Mouse (Mus musculus) embryonic fibroblast, embryonic 13.5 days (primary cell): Measurements from ENCODE around the gene Zbtb38. TPM values are rescaled to one million over a fixed set of nuclear protein-coding genes. Genes with fewer than 3 reads are reported as not detected.
A peak's percentile ranks its signal among the peaks of the same experiment; 100 is the strongest.

Experiments
- H3K27ac ChIP-seq: 2 replicates; pipeline ENCODE4 v1.5.1; 2012; ENCODE audit warnings: low read length, control low read depth, inconsistent platforms; ENCODE audit not compliant: insufficient read depth
- H3K4me1 ChIP-seq: 2 replicates; pipeline ENCODE4 v1.6.1; 2011; ENCODE audit warnings: low read length; ENCODE audit not compliant: control insufficient read depth, insufficient read depth
- H3K4me3 ChIP-seq: 2 replicates; pipeline ENCODE4 v1.5.1; 2011; ENCODE audit warnings: mild to moderate bottlenecking, control low read depth, low read length; ENCODE audit not compliant: insufficient read depth
- CTCF ChIP-seq: IDR thresholded peaks from 2 replicates; pipeline ENCODE4 v1.5.1; 2011; ENCODE audit warnings: mild to moderate bottlenecking, control low read depth, low read length, moderate library complexity, borderline replicate concordance; ENCODE audit not compliant: insufficient read depth
- POLR2A ChIP-seq: IDR thresholded peaks from 2 replicates; pipeline ENCODE4 v1.6.1; 2011; ENCODE audit warnings: low read depth, mild to moderate bottlenecking, control low read depth, low read length, moderate library complexity
- polyA plus RNA-seq: library from polyadenylated mRNA; stranded (reverse); fragments of >200 nt; gene quantifications from 2 replicates; pipeline ENCODE4 v1.2.4, GENCODE M21; 2011; ENCODE audit warnings: low read depth; ENCODE audit not compliant: missing spikeins, insufficient read length

The Zbtb38 gene
- polyA plus RNA-seq, 1 experiment: 33.6 TPM

DNA sequence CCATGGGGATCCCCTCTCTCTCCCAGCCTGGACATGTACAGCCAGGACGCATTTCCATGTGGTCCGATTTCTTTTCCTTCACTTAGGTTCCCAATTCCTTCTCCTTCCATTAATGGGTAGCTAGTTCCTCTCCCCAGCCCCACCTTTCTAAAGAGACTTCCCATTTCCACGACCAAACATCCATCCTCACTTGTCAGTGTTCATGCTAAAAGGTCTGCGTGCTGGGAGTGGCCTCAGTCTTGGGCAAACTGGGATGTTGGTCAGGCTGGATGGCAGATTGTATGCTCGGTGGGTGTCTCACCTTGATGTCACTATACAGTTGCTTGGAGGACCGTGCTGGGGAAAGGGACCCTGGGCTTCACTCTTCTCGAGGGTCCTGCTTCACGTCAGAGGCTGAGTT, 78.3 kb downstream of the Zbtb38 start:
- Histone ChIP-seq H3K27ac (no peak overlapping the region), H3K4me3 (no peak overlapping the region), H3K4me1 (peaks cover 2% of the 10 kb centered on the region; the same call in 1 of the 2 replicates)
- TF ChIP-seq CTCF (no peak), POLR2A (no peak)

DNA sequence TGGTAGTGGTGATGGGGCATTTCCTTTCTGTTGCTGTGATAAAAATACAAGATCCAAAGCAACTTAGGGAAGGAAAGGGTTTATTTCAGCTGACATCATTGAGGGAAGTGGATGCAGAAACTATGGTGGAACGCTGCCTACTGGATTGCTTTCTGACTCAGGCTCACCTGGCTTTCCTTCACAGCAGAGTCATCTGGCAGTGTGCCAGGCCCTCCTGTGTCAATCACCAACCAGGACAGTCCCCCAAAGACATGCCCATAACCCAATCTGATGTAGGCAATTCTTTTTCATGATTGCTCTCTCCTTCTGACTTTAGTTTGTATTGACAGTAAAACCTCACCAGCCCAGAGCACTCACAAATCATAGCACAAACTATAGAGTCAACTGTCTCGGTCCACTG, 80.2 kb downstream of the Zbtb38 start:
- H3K4me1 ChIP-seq: peaks cover 2% of the 10 kb centered on the region; the same call in 1 of the 2 replicates
- no peak overlapping the region for H3K27ac ChIP-seq
- TF ChIP-seq POLR2A (no peak), CTCF (no peak)
- H3K4me3 ChIP-seq: no peak overlapping the region

DNA sequence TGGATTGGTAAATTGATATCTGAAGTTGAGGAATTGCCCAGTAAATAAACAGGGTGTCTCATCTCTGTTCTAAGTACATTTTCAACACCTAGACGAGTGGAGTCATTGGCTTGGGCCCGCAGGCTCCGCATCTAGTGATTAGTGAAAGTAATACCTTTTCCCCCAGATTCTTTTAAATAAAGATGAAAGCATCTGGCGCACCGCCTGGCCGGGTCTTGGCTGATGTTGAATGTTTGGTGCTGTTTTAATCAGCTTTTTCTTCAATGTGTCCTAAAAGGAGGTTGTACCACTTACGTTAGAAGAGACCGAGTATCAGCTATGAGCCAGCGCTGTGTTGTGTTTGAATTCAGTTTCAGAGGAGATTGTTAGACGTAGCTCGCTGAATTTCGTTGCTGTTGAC, 81.4 kb downstream of the Zbtb38 start:
- no peak overlapping the region for H3K27ac ChIP-seq
- H3K4me1 ChIP-seq: peaks cover 2% of the 10 kb centered on the region; the same call in 1 of the 2 replicates
- no peak for TF ChIP-seq CTCF
- TF ChIP-seq POLR2A: no peak
- no peak overlapping the region for H3K4me3 ChIP-seq

DNA sequence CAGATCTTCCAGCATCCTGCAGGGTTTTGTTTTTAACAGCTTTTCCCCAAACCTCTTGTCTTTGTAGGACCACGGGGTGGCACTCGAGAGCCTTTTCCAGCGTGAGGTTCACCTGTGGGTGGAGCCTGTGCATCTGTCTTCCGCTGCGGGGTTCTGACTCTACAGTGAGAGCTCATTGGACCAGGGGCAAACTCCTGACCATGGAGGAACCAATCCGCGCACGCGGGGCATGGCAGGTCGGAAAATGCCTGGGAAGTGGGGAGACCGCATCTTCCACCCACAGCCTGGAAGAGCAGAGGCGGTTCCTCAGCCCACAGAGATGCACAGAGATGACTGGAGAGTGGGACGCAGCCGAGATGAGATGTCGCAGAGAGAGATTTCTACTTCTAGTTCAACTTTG, 82.8 kb downstream of the Zbtb38 start:
- TF ChIP-seq CTCF (peak; percentile 71), POLR2A (peak; percentile 83)
- Histone ChIP-seq H3K4me3 (no peak overlapping the region), H3K4me1 (peaks cover 2% of the 10 kb centered on the region; the same call in 1 of the 2 replicates), H3K27ac (peak overlapping the region; percentile 34; the same call in 1 of the 2 replicates)

DNA sequence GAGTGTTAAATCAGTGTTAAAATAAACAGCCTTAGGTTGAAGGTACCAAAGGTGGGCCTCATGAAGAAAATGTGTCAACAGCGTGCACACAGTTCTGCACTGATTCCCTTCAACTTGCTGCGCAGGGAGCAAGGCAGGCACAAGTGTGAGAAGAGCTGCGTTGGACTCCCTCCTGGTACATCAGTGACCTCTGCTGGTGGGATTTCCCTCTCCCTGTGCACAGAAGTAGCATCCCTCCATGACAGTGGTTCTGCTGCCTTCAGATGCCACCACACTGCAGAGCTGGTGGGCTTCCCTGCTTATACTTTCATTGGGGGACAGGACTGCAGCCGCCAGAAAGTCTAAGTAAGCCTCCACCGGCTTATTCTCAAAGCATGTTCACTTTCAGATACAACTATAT, 84.0 kb downstream of the Zbtb38 start:
- Histone ChIP-seq H3K4me3 (no peak overlapping the region), H3K27ac (no peak overlapping the region), H3K4me1 (peaks cover 2% of the 10 kb centered on the region; the same call in 1 of the 2 replicates)
- TF ChIP-seq CTCF: peak; percentile 92
- TF ChIP-seq POLR2A: no peak

DNA sequence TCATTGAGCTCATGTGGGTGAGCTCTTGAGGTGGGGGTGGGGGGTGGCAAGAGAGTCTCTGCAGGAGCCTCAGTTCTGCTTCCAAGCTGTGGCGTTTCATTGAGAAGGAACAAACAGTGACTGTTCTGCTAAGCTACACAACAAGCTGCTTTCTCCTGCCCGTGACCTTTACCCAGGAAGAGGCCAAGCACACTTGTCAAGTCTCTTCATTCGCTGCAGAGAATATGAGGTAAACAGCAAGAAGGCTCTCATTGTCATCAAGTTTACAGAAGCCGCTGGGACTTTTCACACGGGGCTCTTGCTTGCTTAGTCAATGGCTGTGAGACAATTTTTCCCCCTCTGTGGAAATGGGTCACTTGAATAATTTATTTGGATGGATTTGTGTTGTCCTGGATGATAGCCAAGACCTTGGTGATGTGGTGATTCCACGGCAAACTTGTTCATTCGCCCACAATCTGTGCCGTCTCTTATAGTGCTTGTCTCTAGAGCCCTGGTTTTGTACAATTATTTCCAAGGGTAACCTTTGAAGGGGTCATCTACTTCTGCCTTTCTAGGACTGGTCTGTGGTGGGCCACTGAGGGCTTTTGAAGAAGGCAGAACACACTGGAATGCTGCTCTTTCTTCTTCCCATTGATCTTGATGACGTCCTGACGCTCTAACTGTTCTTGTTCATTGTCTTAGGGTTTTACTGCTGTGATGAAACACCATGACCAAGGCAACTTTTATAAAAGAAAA, 92.0 kb downstream of the Zbtb38 start:
- Histone ChIP-seq H3K4me3 (no peak overlapping the region), H3K27ac (no peak overlapping the region), H3K4me1 (no peaks in the 10 kb centered on the region)
- no peak for TF ChIP-seq CTCF
- no peak for TF ChIP-seq POLR2A

DNA sequence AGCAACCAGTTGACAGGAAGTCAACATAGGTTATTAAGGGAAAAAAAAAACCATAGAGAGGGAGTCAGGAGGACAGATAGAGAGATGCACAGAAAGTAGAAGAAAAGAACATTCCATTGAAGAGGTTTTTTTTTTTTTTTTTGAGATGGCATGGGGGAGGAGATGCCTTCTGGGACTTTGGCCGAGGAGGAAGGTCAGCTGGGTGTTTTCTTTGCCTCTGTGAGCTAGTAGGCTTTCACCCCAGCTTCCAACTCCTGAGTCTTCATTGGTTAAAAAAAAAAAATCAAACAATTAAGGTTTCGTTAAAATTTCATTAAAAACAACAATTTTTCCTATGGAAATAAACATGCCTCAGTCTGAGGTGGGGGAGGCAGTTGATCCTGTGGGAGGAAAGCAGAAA, 92.8 kb downstream of the Zbtb38 start:
- H3K4me1 ChIP-seq: no peaks in the 10 kb centered on the region
- H3K27ac ChIP-seq: no peak overlapping the region
- no peak overlapping the region for H3K4me3 ChIP-seq
- no peak for TF ChIP-seq POLR2A
- no peak for TF ChIP-seq CTCF

DNA sequence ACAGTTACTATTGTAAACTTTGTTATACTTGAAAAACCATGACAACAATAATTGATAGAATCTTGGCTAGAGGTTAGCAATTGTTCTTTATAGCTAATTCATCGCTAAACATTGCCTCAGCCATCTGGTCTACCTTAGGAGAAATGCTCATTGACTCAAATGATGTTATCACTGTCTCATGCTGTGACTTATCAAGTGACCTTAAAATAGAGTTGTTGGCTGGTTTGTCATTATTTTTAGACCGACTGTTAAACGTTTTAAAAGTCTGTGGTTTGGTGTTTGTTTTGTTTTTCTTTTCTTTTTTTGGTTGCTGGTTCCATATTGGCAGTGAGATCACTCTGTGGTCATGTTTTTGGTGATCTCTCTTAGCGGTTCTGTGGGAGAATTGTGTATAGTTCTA, 99.1 kb downstream of the Zbtb38 start:
- TF ChIP-seq POLR2A (no peak), CTCF (no peak)
- H3K4me1 ChIP-seq: no peaks in the 10 kb centered on the region
- H3K4me3 ChIP-seq: no peak overlapping the region
- no peak overlapping the region for H3K27ac ChIP-seq

DNA sequence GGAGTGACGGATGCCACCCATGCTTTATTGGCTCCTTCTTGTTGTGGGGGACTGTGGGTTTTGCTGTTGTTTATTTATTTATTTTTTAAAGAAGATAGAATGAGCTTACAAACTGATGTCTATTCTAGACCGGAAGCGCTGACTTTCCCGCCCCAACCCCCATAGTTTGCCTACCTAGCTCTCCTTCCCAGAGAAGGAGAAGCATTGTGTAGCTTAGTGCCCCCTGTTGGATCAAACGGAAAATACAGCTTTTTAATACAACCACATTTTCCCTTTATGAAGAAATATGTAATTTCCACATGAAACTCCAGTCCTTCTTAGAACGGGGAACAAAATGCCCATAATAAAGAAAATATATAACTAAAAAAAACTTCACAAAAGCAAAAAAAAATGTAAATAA, 99.9 kb downstream of the Zbtb38 start:
- no peak overlapping the region for H3K4me3 ChIP-seq
- no peak overlapping the region for H3K27ac ChIP-seq
- TF ChIP-seq POLR2A: no peak
- no peak for TF ChIP-seq CTCF
- H3K4me1 ChIP-seq: no peaks in the 10 kb centered on the region

DNA sequence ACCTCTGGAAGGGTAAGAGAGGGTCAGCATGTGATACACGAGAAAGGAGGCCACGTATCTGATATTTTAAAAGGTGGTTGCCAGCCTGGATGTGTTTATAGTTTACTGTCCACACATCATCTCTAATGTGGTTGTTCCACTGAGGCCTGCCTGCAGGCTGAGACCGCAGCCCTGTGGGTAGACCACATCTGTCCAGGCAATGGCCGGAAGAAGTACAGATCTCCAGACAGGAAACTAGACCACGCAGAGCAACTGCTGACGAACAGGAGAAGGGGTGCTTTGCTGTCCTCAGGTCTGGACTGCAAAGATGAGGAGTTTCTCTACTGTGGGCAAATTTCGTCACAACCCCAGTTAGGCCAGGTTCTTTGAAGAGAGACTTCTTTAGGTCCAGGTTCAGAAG, 101.8 kb downstream of the Zbtb38 start:
- H3K4me1 ChIP-seq: no peaks in the 10 kb centered on the region
- no peak overlapping the region for H3K27ac ChIP-seq
- H3K4me3 ChIP-seq: no peak overlapping the region
- TF ChIP-seq CTCF (no peak), POLR2A (no peak)

DNA sequence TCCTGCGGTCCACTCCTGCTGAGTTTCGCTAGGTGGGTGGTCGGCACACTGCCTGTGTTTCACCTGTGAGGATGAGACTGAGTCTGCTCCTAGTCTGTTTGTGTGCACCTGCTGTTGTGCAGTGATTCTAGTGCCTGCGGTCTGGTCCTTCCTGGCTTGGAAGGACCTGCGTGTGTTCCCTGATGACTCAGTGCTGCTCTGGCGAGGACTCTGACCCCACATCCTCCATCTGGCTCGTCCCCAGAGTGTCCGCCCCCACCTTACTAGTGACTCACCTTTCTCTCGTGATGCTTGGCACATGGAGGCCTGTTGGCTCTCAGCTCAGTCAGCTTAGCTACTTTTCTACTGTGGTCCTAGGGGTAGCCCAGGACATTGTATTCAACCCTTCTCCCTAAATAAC, 102.7 kb downstream of the Zbtb38 start:
- no peak overlapping the region for H3K4me3 ChIP-seq
- no peaks in the 10 kb centered on the region for H3K4me1 ChIP-seq
- TF ChIP-seq CTCF (no peak), POLR2A (no peak)
- H3K27ac ChIP-seq: no peak overlapping the region
